Mouse (Mus musculus): Measurements from ENCODE around the gene Cog5.
A peak's percentile ranks its signal among the peaks of the same experiment; 100 is the strongest.

Cog5 gene

DNA sequence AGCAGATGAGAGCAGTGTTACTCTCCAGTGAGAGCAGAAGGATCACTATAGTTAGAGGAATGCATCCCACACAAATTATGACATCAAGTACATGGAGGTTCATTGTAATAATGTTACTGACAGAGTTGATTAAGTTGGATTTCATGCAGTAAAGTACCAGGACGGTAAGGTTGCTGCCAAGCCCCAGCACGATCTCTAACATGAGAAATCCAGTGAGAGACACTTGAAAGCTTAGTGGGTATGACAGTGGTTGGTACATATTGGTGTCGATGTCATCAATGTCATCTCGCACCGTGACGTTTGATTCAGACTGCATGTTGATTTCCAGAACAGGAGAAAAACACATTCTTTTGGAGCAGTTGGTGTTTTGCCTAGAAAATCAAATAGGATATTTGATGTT is 55.0 kb downstream of the Cog5 start:
- DNase-seq (ENCODE audit: low read depth) = no peak

GRCm38 (mm10) chr12:31712233-31712632 is 57.6 kb downstream of the Cog5 start:
- no peak for DNase-seq (ENCODE audit: low read depth)

- DNase-seq (ENCODE audit: low read depth) = no peak
These were observed 58.1 kb downstream of the Cog5 start for GRCm38 (mm10) chr12:31712727-31713126.

GRCm38 (mm10) chr12:31713600-31713999 is 58.9 kb downstream of the Cog5 start, which contains the start of gene Gpr22:
Gene Gpr22, minus strand, starts transcription at chr12:31713947.
- no peak for DNase-seq (ENCODE audit: low read depth)

DNA sequence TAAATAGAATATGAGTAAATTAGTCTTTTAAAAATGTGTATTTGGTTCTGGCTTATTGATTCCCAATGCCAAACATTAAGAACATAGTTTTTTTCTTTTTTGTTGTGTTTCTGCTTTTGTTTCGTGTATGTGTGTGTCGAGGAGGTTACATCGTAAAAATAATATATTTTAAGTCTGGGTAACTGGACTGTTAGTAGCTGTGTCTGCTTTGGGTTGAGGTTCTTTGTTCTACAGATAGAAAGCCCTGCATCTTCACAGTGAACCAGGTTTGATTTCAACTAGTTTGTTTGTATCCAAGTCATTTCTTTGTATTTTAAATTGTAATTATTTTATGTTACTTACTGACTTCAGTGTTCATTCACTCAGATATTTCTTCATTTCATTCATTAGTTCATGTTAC is 59.4 kb downstream of the Cog5 start:
- DNase-seq (ENCODE audit: low read depth) = no peak

DNA sequence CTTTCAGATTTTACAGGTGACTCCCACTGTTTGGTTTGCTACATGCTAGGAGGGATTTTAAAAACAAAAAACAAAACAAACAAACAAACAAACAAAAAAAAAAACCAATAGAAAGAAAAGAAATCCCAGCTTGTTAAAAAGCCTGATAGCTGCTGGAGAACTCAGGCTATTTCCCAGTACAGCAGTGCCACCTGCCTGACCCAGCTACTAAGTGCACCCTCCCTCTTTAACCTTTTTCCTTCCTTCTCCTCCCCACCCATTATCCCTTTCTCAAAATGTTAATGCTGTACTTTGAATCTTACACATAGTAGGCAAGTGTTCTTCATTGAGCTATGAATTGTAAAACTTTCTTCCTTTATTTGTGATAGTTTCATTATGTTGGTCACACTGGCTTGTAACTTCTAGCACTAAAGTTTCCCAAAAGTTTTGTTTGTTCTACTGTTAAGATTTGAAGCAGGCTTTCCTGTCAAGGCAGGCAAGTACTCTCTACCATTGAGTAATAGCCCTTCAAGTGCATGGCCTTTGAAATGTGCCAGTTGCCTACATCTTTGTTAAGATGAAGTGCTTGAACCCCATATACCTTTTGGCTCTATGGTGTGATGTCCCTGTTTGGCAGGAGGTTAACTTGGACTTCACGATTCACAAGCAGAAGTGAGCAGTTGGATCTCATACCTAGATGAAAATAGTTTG is 65.1 kb downstream of the Cog5 start:
- peak; percentile 2 for DNase-seq (ENCODE audit: low read depth)

GRCm38 (mm10) chr12:31724576-31724975 is 69.9 kb downstream of the Cog5 start:
- DNase-seq (ENCODE audit: low read depth) = no peak

DNA sequence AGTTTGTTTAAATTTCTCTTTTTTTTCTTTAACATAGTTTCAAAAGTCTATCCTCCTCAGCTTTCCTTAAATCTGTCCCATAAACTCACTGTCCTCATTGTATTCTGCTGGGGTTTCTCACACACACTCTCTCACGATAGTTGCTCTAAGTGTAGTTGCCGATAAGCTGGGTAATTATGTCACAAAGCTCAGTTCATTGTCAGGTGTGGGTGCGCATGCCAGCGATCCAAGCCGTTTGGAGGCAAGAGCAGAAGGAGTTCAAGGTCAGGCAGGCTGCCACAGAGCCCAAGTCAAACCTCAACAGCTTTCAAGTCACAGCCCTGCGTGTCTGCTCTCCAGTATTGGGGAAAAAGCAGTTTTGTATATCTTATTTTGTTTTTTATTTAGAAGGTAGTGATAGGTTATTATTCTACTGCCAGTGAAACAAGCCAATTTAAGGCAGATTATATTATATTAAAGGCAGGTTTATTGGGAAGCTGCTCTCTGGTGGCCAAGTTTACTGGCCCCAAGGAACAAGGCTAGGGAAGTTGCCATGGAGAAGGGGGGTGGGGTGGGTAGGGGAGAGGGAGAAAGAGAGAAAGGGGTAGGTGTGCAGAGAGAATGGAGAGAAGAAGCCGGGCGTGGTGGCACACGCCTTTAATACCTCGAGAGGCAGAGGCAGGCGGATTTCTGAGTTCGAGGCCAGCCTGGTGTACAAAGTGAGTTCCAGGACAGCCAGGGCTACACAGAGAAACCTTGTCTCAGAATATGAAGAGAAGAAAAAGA is 71.0 kb downstream of the Cog5 start:
- no peak for DNase-seq (ENCODE audit: low read depth)

DNA sequence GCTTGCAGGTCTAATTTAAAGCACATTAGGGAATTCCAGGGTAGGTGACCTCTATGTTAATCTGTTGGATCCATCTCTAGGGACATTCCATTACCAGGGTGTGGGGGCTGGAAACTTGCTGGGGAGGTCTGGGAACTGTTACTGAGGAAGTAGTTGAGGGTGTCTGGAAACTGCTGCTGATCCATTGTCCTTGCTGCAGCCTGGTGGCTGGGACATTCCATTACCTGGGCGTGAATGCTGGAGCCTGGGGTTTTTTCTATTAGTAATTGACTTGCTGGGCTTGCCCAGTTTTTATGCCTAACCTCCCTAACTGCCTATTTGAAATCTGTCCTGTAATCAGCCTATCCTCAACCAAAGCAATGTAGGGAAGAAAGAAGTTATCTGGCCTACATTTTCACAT is 72.0 kb downstream of the Cog5 start:
- DNase-seq (ENCODE audit: low read depth) = no peak

DNA sequence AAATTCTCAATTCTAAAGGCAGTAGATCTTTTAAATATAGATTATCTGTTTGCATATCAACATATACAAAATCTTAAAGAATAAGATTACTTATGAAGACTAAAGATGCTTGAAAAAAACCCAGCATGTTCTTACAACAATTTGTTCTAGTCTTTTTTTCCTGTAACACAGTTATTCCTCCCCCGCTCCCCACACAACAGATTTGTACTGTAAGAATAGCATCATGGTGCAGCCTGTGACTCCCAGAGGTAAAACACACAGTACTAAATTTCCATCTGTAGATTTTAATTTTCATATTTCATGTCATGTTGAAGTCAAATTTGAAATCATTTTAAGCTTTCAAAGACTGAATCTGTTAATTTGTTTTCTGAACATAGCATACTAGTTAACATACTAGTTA is 75.5 kb downstream of the Cog5 start:
- no peak for DNase-seq (ENCODE audit: low read depth)

DNA sequence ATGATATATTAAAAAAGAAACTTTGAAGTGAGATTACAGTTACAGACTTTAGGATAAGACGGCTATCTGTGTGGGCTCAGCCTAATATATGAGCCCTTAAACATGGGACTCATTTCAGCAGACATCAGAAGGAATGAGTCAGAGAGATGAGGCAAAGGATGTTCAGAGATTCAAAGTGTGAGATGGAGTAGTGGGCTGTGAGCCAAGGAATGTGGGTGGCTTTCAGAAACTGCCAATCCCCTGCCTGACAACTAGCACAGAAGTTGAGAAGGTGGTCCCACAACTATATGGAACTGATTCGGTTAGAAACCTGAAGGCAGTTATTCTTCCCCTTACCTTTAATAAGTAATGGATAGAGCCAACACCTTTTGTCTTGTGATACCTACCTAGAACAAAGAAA is 79.9 kb downstream of the Cog5 start:
- DNase-seq (ENCODE audit: low read depth) = no peak

DNA sequence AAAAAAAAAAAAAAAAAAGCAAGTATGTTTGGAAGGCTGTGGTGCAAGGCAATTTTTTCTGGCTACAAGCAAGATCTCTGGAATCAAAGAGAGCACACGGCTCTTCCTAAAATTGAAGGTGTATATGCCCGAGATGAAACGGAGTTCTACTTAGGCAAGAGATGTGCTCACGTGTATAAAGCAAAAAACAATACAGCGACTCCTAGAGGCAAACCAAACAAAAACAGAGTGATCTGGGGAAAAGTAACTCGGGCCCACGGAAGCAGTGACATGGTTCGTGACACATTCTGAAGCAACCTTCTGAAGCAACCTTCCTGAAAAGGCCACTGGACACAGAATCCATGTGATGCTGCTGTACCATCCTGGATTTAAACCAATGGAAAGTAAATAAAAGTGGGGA is 92.6 kb downstream of the Cog5 start:
- DNase-seq (ENCODE audit: low read depth) = no peak

GRCm38 (mm10) chr12:31749846-31750245 is 95.2 kb downstream of the Cog5 start:
- no peak for DNase-seq (ENCODE audit: low read depth)

DNA sequence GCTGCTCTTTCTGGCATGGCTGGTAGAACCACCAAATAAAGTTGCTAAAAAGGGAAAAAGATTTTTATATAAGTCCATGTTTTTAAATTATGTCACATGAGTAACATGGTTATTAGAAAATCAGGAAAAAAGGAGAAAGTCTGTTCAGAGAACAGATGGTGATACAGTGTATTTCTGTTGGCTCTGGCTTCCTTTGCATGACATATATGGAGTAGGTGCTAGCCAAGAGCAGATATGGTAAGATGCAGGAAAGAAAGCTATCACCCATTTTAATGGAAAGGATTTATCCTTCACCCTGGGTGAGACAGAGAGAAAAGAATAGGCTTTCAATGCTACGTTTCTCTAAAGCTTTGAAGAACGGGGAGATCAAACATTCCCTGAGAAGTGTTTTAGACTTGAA is 99.8 kb downstream of the Cog5 start:
- no peak for DNase-seq (ENCODE audit: low read depth)

DNA sequence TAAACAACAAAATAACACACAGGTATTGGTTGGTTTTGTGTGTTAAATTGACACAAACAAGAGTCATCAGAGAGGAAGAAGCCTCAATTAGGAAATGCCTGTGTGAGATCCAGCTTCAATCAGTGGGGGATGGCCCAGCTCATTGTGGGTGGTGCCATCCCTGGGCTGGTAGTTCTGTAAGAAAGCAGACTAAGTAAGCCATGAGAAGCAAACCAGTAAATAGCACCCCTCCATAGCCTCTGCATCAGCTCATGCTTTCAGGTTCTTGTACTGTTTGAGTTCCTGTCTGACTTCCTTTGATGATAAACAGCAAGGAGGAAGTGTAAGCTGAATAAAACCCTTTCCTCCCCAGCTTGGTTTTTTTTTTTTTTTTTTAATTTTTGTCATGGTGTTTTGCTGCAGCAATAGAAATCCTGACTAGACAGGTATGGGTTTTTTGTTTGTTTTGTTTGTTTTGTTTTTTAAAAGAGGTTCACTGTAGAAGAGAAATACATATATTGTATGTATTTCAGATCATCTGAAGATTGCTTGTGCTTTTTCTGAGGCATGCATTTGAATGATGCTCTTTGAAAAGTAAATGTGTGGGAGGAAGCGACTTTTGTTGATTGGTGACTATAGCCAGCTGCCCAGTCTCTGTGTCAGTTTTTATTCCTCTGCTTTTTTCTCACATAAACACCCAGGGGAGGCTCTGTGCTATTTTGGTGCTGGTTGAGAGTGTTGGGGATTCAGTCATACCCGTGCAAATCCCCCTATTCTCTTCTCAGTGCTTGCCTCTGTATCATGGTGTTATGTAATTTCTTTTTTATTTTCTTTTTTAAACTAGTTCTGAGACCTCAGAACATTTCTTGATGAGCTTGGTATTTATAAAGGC is 101.5 kb downstream of the Cog5 start:
- DNase-seq (ENCODE audit: low read depth) = no peak

GRCm38 (mm10) chr12:31773612-31774011 is 118.9 kb downstream of the Cog5 start:
- DNase-seq (ENCODE audit: low read depth) = no peak

- DNase-seq (ENCODE audit: low read depth) = no peak
These were observed 129.6 kb downstream of the Cog5 start for GRCm38 (mm10) chr12:31784291-31784690.

- DNase-seq (ENCODE audit: low read depth) = no peak
These were observed 133.9 kb downstream of the Cog5 start for GRCm38 (mm10) chr12:31788530-31788929.

DNA sequence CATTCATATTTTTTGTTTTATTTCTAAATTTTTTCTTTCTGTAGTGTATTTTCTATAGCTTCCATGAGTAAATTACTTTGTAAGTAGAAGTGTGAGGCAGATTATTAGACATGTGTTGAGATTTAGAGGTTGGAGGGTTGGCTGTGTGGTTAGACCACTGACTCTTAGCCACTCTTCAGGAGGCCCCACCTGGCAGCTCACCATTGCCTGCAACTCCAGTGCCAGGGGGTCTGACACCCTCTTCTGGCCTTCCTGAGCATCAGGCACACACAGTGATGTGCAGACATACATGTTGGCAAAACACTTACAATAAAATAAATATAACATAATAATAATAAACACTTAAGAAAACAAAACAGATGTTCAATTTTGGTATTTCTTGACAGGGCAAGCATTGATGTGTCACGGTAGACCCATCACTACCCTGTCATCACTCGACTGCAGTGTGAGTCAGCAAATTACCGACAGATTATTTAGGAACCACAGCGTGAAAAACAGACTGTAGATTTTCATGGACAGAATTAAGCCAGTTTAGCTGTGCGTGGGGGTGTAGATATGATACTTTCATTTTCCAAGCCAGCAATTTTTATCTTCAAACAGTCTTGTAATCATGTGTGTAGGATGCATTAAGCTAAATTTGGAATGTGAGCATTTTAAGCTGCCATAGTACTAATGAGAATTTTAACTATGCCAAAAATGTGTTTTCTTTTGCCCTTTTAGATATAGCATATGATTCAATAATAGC is 151.9 kb downstream of the Cog5 start:
- peak; percentile 6 for DNase-seq (ENCODE audit: low read depth)

- DNase-seq (ENCODE audit: low read depth) = no peak
These were observed 163.4 kb downstream of the Cog5 start for GRCm38 (mm10) chr12:31818051-31818461.

GRCm38 (mm10) chr12:31819096-31819495 is 164.4 kb downstream of the Cog5 start:
- DNase-seq (ENCODE audit: low read depth) = no peak

DNA sequence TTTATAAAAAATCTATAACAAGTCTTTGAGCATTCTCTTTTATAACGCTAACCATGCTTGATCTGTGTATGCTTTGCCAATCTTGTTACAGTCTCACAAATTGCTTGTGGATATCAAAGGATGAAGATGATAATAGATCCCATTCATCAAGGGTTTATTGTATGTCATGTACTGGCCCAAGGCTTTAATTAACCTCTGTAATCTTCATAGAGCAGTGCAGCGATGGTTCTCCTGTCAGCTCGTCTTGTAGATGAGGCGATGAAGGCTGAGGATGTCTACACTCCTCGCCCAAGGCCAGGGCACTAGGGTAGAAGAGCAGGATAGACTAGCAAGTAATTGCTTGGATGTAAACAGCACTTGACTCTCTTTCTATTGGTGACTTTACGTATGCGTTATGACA is 164.9 kb downstream of the Cog5 start:
- no peak for DNase-seq (ENCODE audit: low read depth)
